Mouse (Mus musculus): ENCODE measurements around the gene Eif2b5.

DNA sequence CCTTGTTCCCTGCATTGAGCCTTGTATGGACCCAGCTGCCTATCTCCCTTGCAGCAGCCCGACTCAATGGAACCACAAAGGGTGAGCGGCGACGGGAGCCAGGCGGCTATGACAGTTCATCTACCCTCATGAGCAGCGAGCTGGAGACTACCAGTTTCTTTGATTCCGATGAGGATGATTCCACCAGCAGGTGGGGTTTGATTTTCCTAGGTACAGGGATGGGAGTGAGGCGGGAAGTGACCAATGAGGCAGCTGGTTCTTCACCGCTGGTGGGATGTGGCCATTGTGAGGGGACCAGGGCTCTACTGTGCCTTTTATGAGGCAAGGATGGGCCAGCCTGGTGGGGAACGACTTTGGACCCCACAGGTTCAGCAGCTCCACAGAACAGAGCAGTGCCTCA is 25.3 kb downstream of the Eif2b5 start:
- TF ChIP-seq CTCF (IDR thresholded peaks at IDR 0.05; ENCODE audit: control insufficient read depth, insufficient read depth, insufficient replicate concordance, low read depth, low read length) (no peak), POLR2A (IDR thresholded peaks at IDR 0.05; ENCODE audit: control insufficient read depth, low read depth, low read length) (no peak)

Measured in testis, adult 2 months (tissue).